Mouse (Mus musculus) neural tube, embryonic 13.5 days (tissue): Measurements from ENCODE around the gene Caskin1. TPM values are rescaled to one million over a fixed set of nuclear protein-coding genes. Genes with fewer than 3 reads are reported as not detected.

ENCODE experiments used
- ATAC-seq: fragments of 200-750 bp; cut with Nextera tagmentation; 2 replicates; pipeline ENCODE4 v1.8.0; 2017; ENCODE audit warnings: low read depth, mild to moderate bottlenecking, moderate TSS enrichment, moderate library complexity
- H3K27ac ChIP-seq: fragments of 300-500 bp; sonication (generic); replicated peaks from 2 replicates; pipeline ENCODE4 v1.5.1; 2015; ENCODE audit warnings: moderate library complexity, mild to moderate bottlenecking, inconsistent platforms
- H3K27me3 ChIP-seq: fragments of 300-500 bp; sonication (generic); 2 replicates; pipeline ENCODE4 v1.6.1; 2015; ENCODE audit warnings: mild to moderate bottlenecking, inconsistent platforms
- H3K36me3 ChIP-seq: fragments of 300-500 bp; sonication (generic); 2 replicates; pipeline ENCODE4 v1.6.1; 2015; ENCODE audit warnings: mild to moderate bottlenecking, inconsistent platforms
- H3K4me1 ChIP-seq: fragments of 300-500 bp; sonication (generic); replicated peaks from 2 replicates; pipeline ENCODE4 v1.6.1; 2015; ENCODE audit warnings: inconsistent platforms
- H3K4me2 ChIP-seq: fragments of 300-500 bp; sonication (generic); 2 replicates; pipeline ENCODE4 v1.6.1; 2015; ENCODE audit warnings: inconsistent platforms, mild to moderate bottlenecking, moderate library complexity
- H3K4me3 ChIP-seq: fragments of 300-500 bp; sonication (generic); 2 replicates; pipeline ENCODE4 v1.5.1; 2015; ENCODE audit warnings: mild to moderate bottlenecking, inconsistent platforms
- H3K9ac ChIP-seq: fragments of 300-500 bp; sonication (generic); 2 replicates; pipeline ENCODE4 v1.6.1; 2015; ENCODE audit warnings: moderate library complexity, mild to moderate bottlenecking, inconsistent platforms
- H3K9me3 ChIP-seq: fragments of 300-500 bp; sonication (generic); 2 replicates; pipeline ENCODE4 v1.6.1; 2016; ENCODE audit warnings: inconsistent platforms
- WGBS: fragments of 180-500 bp; shearing (Covaris S2); methylation state at CpG from one replicate; pipeline ENCODE4 v1.1.7; 2015; 5-methylcytosine and 5-hydroxymethylcytosine counted together
- polyA plus RNA-seq: library from polyadenylated mRNA; unstranded; fragments of >200 nt; fragmentation: Nextera tagmentation; extraction: Ambion mirVana; gene quantifications from 2 replicates; pipeline ENCODE4 v1.2.1, GENCODE M21; 2015

Gene Caskin1
- polyA plus RNA-seq, 1 experiment from 2014 or later: 35.3 TPM

- no peaks in the 10 kb centered on the region for H3K36me3 ChIP-seq
- no peaks in the 10 kb centered on the region for H3K27me3 ChIP-seq
- no peak overlapping the region for H3K4me3 ChIP-seq
- H3K9ac ChIP-seq: peak overlapping the region; percentile 51
- H3K27ac ChIP-seq: peak overlapping the region; percentile 52
- H3K4me2 ChIP-seq: peak overlapping the region; percentile 21
- no peaks in the 10 kb centered on the region for H3K9me3 ChIP-seq
- WGBS: 42% methylated on average over 11 of the region's 11 CpGs
- no peak for ATAC-seq
- peaks cover 33% of the 10 kb centered on the region for H3K4me1 ChIP-seq
Observed at GRCm38 (mm10) chr17:24485090-24485860, 3.1 kb upstream of the Caskin1 start.

DNA sequence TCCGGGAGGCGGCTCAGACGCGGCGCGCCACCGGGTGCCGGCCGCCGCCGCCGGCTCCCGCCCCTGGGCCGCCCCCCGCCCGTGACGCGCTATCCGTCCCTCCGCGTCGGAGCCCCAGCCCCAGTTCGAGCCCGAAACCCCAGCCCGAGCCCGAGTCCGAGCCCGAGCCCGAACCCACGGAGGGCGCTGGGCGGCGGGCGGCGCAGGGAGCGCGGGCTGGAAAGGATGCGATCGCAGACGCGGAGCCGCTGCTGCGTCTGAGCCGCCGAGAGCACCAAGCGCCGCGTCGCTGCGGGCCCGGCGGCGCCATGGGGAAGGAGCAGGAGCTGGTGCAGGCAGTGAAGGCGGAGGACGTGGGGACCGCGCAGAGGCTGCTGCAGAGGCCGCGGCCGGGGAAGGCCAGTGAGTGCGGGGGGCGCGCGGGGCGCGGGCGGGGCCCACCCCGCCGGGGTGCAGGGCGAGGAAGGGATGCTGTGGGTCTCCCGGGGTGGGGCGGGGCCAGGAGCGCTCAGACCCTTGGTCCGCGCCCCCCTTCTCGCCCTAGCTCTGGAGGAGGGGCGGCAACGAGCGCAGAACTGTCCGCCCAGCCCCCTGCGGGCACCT lies 362 bp downstream of the Caskin1 start:
- peak overlapping the region; percentile 85 for H3K4me2 ChIP-seq
- H3K4me3 ChIP-seq: peak overlapping the region; percentile 78
- H3K27me3 ChIP-seq: no peaks in the 10 kb centered on the region
- no peaks in the 10 kb centered on the region for H3K9me3 ChIP-seq
- ATAC-seq: peak; percentile 79
- peak overlapping the region; percentile 97 for H3K9ac ChIP-seq
- H3K4me1 ChIP-seq: peaks cover 44% of the 10 kb centered on the region
- H3K27ac ChIP-seq: peak overlapping the region; percentile 98
- under 1% methylated on average over 68 of the region's 81 CpGs for WGBS
- no peaks in the 10 kb centered on the region for H3K36me3 ChIP-seq

DNA sequence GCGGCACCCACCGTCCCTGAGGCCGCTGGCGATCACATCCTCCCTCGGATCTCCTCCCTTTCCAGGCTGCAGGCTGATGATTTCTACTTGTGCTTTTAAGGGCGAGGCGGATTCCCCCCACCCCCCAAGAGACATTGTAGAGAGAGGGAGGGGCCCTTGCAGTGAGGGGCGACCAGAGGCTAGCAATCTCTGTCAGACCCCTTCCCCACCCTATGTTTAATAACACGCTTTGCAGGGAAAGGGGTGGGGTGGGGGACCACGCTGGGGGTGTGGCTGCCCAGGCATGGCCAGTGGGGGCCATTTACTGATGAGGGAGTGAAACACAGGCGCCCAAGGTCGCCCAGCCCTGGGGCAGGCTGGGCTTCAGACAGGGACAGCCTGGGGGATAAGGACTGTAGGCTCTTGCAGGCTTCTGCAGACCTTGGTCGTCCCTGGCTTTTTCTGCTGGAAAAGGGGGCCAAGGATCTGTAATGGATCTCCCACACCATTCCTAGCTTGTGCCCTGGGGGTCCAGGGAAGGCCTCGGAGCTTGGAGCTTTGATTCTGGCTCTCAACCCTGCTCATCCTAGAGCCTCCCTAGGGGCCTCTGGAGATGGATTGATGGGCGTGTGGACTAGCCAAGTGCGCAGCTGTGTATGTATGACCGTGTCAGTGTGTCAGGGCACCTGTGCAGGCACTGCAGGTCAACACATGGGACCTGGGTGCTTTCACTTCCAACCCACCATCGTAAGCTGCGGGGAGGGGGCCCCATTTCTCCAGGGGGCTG lies 1.0 kb downstream of the Caskin1 start:
- no peaks in the 10 kb centered on the region for H3K36me3 ChIP-seq
- peak overlapping the region; percentile 78 for H3K4me3 ChIP-seq
- peak; percentile 62 for ATAC-seq
- H3K27ac ChIP-seq: peak overlapping the region; percentile 98
- H3K27me3 ChIP-seq: no peaks in the 10 kb centered on the region
- H3K9ac ChIP-seq: peak overlapping the region; percentile 97
- H3K9me3 ChIP-seq: no peaks in the 10 kb centered on the region
- H3K4me2 ChIP-seq: peak overlapping the region; percentile 85
- WGBS: 8% methylated on average over 19 of the region's 19 CpGs
- peaks cover 46% of the 10 kb centered on the region for H3K4me1 ChIP-seq

GRCm38 (mm10) chr17:24490399-24490798 lies 2.0 kb downstream of the Caskin1 start:
- Histone ChIP-seq H3K36me3 (no peaks in the 10 kb centered on the region), H3K27me3 (no peaks in the 10 kb centered on the region), H3K9me3 (no peaks in the 10 kb centered on the region), H3K27ac (peak overlapping the region; percentile 98; the same call in 1 of the 2 replicates), H3K9ac (peak overlapping the region; percentile 97), H3K4me1 (peaks cover 51% of the 10 kb centered on the region), H3K4me2 (peak overlapping the region; percentile 85), H3K4me3 (peak overlapping the region; percentile 78)
- ATAC-seq: no peak
- 67% methylated on average over 4 of the region's 4 CpGs for WGBS

- whole genome bisulfite sequencing: 32% methylated on average over 2 of the region's 2 CpGs
- Histone ChIP-seq H3K9ac (no peak overlapping the region), H3K4me3 (no peak overlapping the region), H3K27ac (no peak overlapping the region; the same call in 1 of the 2 replicates), H3K4me2 (no peak overlapping the region), H3K9me3 (no peaks in the 10 kb centered on the region), H3K4me1 (peaks cover 31% of the 10 kb centered on the region), H3K27me3 (no peaks in the 10 kb centered on the region), H3K36me3 (peaks cover 40% of the 10 kb centered on the region)
- ATAC-seq: no peak
Observed at GRCm38 (mm10) chr17:24494627-24495335, 6.4 kb downstream of the Caskin1 start.

GRCm38 (mm10) chr17:24495443-24495842 lies 7.0 kb downstream of the Caskin1 start:
- no peaks in the 10 kb centered on the region for H3K9me3 ChIP-seq
- peaks cover 45% of the 10 kb centered on the region for H3K36me3 ChIP-seq
- H3K4me3 ChIP-seq: no peak overlapping the region
- ATAC-seq: no peak
- peaks cover 24% of the 10 kb centered on the region for H3K4me1 ChIP-seq
- 84% methylated on average over 3 of the region's 3 CpGs for WGBS
- no peaks in the 10 kb centered on the region for H3K27me3 ChIP-seq
- H3K27ac ChIP-seq: no peak overlapping the region; the same call in 1 of the 2 replicates
- H3K9ac ChIP-seq: 0 out of 2 replicates have a peak overlapping the region, but pooled peaks have one; percentile 17
- no peak overlapping the region for H3K4me2 ChIP-seq

GRCm38 (mm10) chr17:24496026-24496425 lies 7.6 kb downstream of the Caskin1 start:
- ATAC-seq: no peak
- Histone ChIP-seq H3K4me1 (peaks cover 18% of the 10 kb centered on the region), H3K4me2 (no peak overlapping the region), H3K27ac (no peak overlapping the region), H3K36me3 (peaks cover 51% of the 10 kb centered on the region), H3K27me3 (no peaks in the 10 kb centered on the region), H3K9ac (0 out of 2 replicates have a peak overlapping the region, but pooled peaks have one; percentile 34), H3K4me3 (no peak overlapping the region), H3K9me3 (no peaks in the 10 kb centered on the region)
- 86% methylated on average over 1 of the region's 1 CpGs for WGBS

- Histone ChIP-seq H3K9ac (no peak overlapping the region), H3K4me3 (no peak overlapping the region), H3K36me3 (peaks cover 98% of the 10 kb centered on the region), H3K4me2 (no peak overlapping the region), H3K9me3 (no peaks in the 10 kb centered on the region), H3K27ac (no peak overlapping the region), H3K27me3 (no peaks in the 10 kb centered on the region), H3K4me1 (peaks cover 13% of the 10 kb centered on the region)
- 48% methylated on average over 11 of the region's 11 CpGs for WGBS
- no peak for ATAC-seq
Observed at GRCm38 (mm10) chr17:24502208-24502607, 13.8 kb downstream of the Caskin1 start.

GRCm38 (mm10) chr17:24504085-24504484 lies 15.7 kb downstream of the Caskin1 start:
- 92% methylated on average over 10 of the region's 10 CpGs for WGBS
- Histone ChIP-seq H3K9ac (no peak overlapping the region), H3K36me3 (peaks cover 98% of the 10 kb centered on the region), H3K27ac (no peak overlapping the region), H3K4me1 (peaks cover 13% of the 10 kb centered on the region), H3K4me2 (no peak overlapping the region), H3K9me3 (no peaks in the 10 kb centered on the region), H3K27me3 (no peaks in the 10 kb centered on the region), H3K4me3 (no peak overlapping the region)
- no peak for ATAC-seq

DNA sequence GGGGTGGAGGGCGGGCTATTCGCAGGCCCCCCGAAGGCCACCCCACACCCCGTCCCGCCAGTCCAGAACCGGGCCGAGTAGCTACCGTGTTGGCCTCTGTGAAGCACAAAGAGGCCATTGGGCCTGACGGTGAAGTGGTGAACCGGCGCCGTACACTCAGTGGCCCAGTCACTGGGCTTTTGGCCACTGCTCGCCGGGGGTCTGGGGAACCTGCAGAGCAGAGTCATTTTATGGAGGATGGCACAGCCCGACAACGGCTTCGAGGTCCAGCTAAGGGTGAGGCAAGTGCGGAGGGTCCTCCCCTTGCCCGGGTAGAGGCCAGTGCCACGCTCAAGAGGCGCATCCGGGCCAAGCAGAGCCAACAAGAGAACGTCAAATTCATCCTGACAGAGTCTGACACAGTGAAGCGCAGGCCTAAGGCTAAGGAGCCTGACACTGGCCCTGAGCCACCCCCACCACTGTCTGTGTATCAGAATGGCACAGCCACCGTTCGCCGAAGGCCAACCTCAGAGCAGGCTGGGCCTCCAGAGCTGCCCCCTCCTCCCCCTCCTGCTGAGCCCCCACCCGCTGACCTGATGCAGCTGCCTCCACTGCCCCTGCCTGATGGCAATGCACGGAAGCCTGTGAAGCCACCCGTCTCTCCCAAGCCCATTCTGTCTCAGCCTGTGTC lies 17.0 kb downstream of the Caskin1 start:
- no peak overlapping the region for H3K27ac ChIP-seq
- no peaks in the 10 kb centered on the region for H3K9me3 ChIP-seq
- 0 out of 2 replicates have a peak overlapping the region, but pooled peaks have one; percentile 31 for H3K9ac ChIP-seq
- WGBS: 86% methylated on average over 30 of the region's 30 CpGs
- H3K4me3 ChIP-seq: no peak overlapping the region
- H3K4me1 ChIP-seq: peaks cover 13% of the 10 kb centered on the region
- no peak for ATAC-seq
- H3K4me2 ChIP-seq: no peak overlapping the region
- H3K27me3 ChIP-seq: no peaks in the 10 kb centered on the region
- peaks cover 100% of the 10 kb centered on the region for H3K36me3 ChIP-seq
